Mouse (Mus musculus) testis, adult 2 months (tissue): ENCODE data around the gene Ccnt1.

Experiments used
- CTCF ChIP-seq: fragments of 200-500 bp; IDR thresholded peaks from 2 replicates; pipeline ENCODE4 v1.5.1; 2012; ENCODE audit warnings: low read depth, mild to moderate bottlenecking, inconsistent platforms, low read length, moderate library complexity; ENCODE audit not compliant: control insufficient read depth, insufficient read depth, insufficient replicate concordance
- POLR2A ChIP-seq: fragments of 200-500 bp; IDR thresholded peaks from 2 replicates; pipeline ENCODE4 v1.6.1; 2012; ENCODE audit warnings: low read depth, mild to moderate bottlenecking, inconsistent platforms, low read length, moderate library complexity; ENCODE audit not compliant: control insufficient read depth

- TF ChIP-seq CTCF (no peak), POLR2A (no peak)
Observed at GRCm38 (mm10) chr15:98552758-98553157, 18.0 kb downstream of the Ccnt1 start.
